Mouse (Mus musculus) cerebellum, postnatal 25 days (tissue): ENCODE measurements at regions not wholly inside any gene's neighbourhood (a gene's known extent, or its start where the extent isn't known, plus 50 kb on each side); places are given as distances from the start of the nearest gene placed in this dataset.

Source experiments
- DNase-seq, 2 experiments: peaks; one replicate each; pipeline ENCODE4 v3.0.0; 2021; ENCODE audit warnings: mixed read lengths in 2 of 2

DNA sequence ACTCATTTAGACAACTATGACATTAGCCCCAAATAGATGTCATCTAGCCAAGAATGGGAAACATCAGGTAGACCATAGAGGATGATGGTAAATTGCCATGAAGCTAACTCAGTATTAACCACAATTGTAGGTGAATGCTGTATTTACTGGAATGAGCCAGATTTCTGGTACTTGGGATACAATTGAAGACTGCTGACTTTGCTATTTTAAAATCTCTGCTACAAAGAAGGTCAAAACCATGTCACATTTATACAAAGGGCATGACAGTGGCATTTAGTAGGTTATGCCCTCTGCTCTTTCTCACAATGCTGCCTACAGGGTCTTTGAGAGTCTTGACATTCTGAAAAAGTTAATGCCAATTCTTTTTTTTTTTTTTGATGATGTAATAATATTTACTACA, 178.8 kb upstream of the 4930583I09Rik start:
- DNase-seq, result no peak

DNA sequence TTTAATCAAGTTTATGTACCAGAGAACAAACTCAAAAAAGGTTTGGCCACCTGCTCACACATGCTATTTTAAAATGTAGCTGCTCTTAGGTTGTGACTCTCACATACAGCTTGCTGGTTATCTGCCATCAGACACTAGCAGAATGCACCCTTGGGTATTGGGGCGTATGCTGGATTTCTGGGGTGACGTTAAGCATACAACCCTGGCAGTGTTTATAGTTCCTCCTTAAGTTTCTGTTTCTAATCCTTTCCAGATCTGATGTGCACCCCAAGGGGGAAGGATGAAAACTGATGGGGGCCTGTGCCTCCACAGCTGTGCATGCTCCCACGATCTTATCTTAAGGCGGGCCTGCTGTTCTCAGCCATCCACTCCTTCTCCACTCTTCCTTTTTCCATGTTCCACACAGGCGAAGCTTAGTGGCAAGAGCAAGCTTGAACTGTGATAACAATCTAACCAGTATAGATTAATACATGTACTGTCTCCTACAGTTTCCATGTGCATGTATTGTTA, 164.8 kb upstream of the 4930583I09Rik start:
- DNase-seq, result no peak

DNA sequence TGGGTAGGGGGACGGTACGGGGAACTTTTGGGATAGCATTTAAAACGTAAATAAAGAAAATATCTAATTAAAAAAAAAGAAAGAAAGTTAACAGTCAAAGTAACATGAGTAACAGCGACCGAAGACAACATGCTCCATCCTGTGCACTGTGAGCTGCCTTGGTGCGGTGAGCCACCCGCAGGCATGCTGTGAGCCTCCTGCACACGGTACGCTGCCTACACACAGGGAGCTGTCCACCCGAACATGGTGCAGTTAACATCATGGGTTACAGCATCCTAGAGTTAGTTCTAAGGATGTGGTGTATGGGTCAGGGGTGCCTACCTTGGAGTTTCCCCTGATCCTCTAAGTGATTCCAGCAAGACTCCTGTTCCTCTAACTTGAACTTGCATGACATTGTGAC, 158.6 kb upstream of the 4930583I09Rik start:
- no peak for DNase-seq

DNA sequence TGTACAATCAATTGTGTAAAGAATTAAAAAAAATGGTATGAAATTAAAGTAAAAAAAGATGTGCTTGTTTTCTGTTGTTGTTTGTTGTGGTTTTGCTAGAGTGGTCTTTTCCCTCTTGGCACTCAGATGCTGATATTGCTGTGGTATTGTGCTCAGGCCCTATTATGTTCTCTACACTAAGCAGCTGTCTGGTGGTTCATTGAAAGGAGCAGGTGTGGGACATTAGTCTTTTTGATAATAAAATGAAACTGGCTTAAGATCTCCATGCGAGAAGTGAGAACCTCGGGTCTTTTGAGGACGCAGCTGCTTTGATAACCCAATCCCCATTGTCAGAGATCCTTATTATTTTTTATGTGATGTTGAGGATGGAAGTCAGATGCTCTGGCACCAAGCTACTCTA, 155.4 kb upstream of the 4930583I09Rik start:
- DNase-seq, result no peak

DNA sequence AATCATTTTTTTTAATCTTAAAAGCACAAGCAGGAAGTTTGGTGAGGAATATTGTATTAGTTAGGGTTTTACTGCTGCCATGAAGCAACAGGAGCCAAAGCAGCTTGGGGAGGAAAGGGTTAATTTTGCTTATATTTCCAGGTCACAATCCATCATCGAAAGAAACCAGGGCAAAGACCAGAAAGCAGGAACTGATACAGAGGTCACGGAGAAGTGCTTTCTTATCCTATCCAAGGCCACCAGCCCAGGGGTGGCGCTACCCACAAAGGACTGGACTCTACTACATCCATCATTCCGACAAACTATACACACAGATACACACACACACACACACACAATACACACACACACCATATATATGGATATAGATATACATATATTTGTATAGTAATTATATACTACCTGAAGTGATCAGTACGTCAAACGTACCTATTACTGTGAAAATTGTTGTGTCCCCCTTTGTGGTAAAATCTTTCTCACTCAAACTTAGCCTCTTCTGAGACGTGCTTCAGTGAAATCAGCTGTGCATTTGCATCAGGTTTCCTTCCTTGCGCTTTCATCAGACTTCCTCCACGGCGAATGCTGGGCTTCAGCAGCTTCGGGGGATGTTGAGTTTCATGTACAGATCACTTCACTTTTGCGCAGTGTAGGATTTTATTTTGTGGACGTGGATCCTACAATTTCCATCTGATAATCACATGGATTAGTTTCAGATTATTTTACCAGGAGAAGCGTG, 148.6 kb upstream of the 4930583I09Rik start:
- no peak for DNase-seq

DNA sequence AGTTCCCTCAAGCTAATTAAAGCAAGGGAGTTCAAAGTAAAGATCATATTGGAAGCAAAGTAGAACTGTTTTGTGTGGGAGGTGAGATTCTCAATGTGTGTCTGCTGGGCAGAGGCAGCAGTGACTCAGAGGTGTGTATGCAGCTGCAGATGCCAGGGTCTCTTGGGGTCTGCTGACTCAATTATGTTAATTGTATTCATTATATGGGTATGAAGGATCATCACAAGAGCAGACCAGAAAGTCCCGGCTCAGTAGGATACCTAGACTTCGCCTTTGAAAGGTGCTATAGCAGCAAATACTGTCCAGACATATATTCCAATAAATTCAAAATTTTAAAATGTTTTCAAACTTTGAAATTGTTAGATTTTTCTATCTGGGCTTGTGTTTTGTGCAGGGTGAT, 147.6 kb upstream of the 4930583I09Rik start:
- no peak for DNase-seq

DNA sequence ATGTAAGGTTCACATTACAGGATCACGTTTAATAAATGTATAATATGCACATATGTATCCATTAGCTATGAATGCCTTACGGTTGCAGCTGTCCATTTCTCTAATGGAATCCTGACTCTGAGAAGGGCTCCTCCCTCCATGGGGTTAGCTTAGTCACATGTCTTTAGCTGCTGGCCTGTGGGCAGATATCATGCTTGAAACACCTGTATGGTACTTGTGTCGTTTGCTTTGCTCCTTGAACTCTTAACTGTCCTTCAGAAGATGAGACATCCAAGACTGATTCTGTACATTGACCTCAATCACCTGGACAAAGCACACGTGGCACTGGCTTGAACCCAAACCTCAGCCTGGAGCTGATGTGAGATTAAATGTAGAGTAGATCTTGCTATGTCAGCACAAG, 128.3 kb upstream of the 4930583I09Rik start:
- no peak for DNase-seq

DNA sequence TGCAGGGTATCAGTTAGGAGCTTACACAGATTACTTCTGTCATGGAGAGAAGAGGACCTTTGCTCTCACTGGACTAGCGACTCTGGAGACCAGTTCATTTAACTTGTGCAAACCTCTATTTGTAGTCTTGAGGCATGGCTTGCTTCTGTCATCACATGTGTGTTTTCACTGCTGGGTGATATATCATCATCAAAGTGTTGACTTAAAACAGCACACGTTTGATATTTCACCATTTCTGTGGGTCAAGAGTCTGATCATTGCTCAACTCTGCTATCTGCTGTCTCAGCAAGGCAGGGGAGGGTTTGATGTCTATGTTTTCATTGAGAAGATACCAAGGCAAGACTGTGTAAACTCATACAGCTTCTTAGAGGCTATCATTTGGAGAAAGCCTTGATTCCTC, 126.0 kb upstream of the 4930583I09Rik start:
- DNase-seq, result no peak

DNA sequence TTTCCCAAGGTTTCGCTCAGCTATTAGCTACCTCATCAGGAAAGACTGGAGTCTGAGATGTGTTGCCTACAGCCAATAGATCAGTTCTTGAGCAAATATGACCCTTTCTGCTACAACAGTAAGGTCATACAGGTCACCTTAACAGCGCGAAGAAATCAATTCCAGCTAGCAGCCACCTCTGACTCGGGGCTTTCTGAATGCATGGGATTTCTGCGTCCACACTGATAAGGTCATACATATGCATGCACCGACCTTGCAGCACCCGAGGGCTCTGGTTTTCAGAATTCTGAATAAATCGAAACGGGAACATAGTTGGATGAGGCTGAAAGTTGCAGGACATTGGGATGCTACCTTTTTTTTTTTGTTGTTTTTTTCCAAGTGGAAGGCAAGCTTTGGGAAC, 121.6 kb upstream of the 4930583I09Rik start:
- DNase-seq, result no peak

DNA sequence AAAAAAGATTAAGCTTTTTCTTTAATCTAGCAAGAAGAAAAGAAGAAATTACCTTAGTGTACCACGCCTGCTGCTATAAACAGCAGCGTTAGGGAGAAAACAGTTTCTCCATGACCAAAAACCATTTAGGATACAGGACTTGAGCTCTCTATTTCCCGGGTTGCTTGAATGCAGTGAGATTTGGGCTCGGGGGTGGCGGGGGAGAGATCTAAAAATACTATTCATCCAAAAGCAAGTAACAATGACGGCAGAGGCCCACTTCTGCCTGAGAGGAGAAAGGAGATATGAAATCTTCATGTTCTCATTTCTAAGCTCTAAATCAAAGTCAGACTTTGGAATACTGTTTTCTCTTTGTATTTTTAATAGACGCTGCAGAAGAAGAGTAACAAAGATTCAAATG, 120.6 kb upstream of the 4930583I09Rik start:
- DNase-seq, result no peak

- DNase-seq, result no peak
These were observed 117.4 kb upstream of the 4930583I09Rik start for GRCm38 (mm10) chr17:64953275-64953674.

GRCm38 (mm10) chr17:64951625-64951940, 115.7 kb upstream of the 4930583I09Rik start:
- DNase-seq, result peak; percentile 35 to 54

GRCm38 (mm10) chr17:64950802-64951624, 115.1 kb upstream of the 4930583I09Rik start:
- no peak for DNase-seq

GRCm38 (mm10) chr17:64943213-64943612, 107.3 kb upstream of the 4930583I09Rik start:
- DNase-seq, result no peak

- DNase-seq, result no peak
These were observed 105.7 kb upstream of the 4930583I09Rik start for GRCm38 (mm10) chr17:64941555-64941954.

- no peak for DNase-seq
These were observed 99.8 kb upstream of the 4930583I09Rik start for GRCm38 (mm10) chr17:64935683-64936082.

DNA sequence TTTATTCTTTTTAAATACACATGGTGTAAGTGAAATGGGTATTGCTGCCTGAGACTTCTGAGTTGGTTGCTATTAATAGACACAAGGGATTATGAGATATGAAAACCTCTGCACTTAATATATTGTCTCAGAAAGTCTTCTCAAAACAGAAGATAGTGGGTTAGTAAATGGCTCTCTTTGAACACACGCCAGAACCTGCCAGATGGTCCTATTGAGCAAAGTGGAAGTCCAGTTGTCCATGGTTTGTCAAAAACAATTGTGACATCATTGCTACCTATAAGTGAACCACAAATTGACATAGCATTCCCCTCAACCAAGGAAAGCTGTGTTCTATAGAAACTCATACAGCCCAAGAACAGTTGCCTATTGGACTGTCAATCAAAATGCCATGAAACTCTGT, 98.5 kb upstream of the 4930583I09Rik start:
- peak in 1 of 2 experiments; percentile 55 for DNase-seq

- no peak for DNase-seq
These were observed 95.1 kb upstream of the 4930583I09Rik start for GRCm38 (mm10) chr17:64930816-64931428.

DNA sequence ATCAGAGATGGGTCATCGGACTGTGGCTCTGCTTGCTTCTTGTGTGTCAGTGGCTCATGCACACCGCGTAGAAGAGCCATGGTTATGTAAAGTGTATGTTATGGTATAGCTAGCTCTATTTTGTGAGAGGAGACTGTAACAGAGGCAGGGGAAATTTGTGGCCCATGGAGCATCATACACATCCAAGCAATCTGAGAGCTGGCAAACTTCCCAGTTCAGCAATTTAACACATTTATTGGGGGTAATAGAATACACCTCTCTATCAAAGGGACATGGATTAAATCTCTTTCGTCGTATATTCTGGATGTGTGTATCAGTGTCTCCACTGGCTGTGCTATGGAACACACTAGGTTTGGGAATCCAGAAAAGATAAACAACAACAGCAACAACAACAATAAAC, 87.9 kb upstream of the 4930583I09Rik start:
- DNase-seq, result no peak

DNA sequence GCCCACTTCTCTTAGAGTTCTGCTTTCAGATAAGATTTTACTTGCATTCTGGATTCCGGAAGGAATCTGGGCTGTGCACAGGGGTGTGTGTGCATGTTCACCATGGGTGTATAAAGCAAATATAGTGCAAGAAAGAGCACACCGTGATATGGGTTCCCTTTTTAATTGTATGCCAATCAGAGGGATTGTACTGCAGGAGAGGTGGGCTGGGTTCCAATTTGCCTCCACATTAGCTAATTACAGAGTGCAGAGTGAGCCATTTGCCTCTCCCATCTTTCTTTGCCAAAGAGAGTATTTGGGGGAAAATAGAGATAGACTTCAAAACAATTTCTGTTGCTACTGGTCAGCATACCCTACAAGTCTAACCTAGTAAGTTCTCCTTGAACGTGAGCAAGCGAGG, 86.4 kb upstream of the 4930583I09Rik start:
- DNase-seq, result peak in 1 of 2 experiments; percentile 26

DNA sequence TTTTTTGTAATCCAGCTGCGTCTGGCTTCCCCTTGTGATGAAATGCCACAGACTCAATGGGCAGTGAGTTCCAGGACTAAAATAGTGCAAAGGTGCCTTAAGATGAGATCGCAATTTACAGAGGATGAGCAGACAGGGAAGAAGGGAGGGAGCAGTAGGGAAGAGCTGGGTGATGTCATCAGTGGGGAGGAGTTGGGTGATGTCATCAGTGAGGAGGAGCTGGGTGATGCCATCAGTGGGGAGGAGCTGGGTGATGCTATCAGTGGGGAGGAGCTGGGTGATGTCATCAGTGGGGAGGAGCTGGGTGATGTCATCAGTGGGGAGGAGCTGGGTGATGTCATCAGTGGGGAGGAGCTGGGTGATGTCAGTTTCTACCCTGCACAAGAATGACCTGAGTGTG, 84.4 kb upstream of the 4930583I09Rik start:
- no peak for DNase-seq

- DNase-seq, result no peak
These were observed 82.0 kb upstream of the 4930583I09Rik start for GRCm38 (mm10) chr17:64917830-64918229.

DNA sequence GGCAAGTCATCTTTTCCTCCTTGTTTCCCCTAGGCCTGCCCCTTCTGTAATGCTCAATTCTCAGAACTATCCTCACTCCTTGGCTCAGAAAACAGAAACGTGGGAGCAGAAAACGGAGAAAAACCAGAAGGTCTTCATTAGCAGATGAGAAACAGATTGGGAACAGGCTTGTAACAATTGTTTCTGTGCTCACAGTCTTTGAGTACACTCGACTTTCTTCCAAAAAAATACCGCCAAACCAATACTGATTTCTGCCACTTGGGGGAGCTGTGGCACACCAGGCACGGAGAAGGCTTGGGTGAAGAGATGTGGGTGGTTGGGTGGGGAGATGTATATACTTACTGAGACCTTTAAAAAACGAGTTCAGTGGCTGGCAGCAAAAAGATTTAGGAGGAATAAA, 80.8 kb upstream of the 4930583I09Rik start:
- DNase-seq, result no peak

- DNase-seq, result no peak
These were observed 79.8 kb upstream of the 4930583I09Rik start for GRCm38 (mm10) chr17:64915708-64916107.
